Mouse (Mus musculus): Measurements from ENCODE around the gene Olfr287.

DNA sequence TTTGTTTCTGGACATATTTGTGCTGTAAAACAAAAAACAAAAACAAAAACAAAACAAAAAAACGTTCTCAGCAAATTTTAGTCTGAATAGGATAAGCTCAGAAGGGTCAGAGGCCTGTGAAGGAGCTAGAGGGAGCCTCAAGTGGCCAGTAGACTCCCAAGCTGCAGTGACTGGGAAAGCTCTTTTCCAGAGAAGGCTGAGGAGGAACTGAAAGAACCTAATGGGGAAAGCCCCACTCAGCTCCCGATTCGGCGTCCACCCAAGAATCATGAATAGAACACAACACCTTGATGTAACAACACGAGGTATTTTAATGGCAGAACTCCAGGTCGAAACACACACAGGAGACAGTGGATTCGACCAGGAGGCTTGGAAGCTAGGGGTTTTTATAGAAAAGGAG, 36.9 kb upstream of the Olfr287 start:
- TF ChIP-seq TAL1 (IDR thresholded peaks at IDR 0.05; ENCODE audit: low read length) = no peak
- no peak for TF ChIP-seq GATA1 (IDR thresholded peaks at IDR 0.05; ENCODE audit: low read length)

All from erythroblast, embryonic 14.5 days (primary cell).